Mouse (Mus musculus): Measurements from ENCODE around the gene Tppp3. TPM values are rescaled to one million over a fixed set of nuclear protein-coding genes. Genes with fewer than 3 reads are reported as not detected.

The Tppp3 gene
- polyA plus RNA-seq, 1 experiment from 2014 or later = 15.0 TPM

GRCm38 (mm10) chr8:105426878-105427277, 44.4 kb downstream of the Tppp3 start:
- Histone ChIP-seq H3K36me3 (ENCODE audit: control insufficient read depth, insufficient read depth, low read length) (no peaks in the 10 kb centered on the region), H3K9me3 (ENCODE audit: control insufficient read depth, low read length) (no peaks in the 10 kb centered on the region), H3K4me3 (ENCODE audit: low read depth, low read length) (no peak overlapping the region), H3K4me1 (ENCODE audit: control insufficient read depth, insufficient read depth, low read length) (no peaks in the 10 kb centered on the region), H3K9ac (ENCODE audit: low read length) (no peak overlapping the region), H3K27ac (replicated peaks; ENCODE audit: low read depth, low read length) (no peak overlapping the region), H3K27me3 (ENCODE audit: control insufficient read depth, insufficient read depth, low read length) (no peaks in the 10 kb centered on the region), H3K4me2 (ENCODE audit: low read depth, severe bottlenecking) (no peak overlapping the region)
- 84% methylated on average over 6 of the region's 6 CpGs for WGBS
- DNase-seq (ENCODE audit: low spot score) (no peak), ATAC-seq (ENCODE audit: insufficient number of reproducible peaks, low FRiP score, low TSS enrichment, low read depth) (no peak)

- Histone ChIP-seq H3K4me2 (ENCODE audit: low read depth, severe bottlenecking) (no peak overlapping the region), H3K4me3 (ENCODE audit: low read depth, low read length) (no peak overlapping the region), H3K36me3 (ENCODE audit: control insufficient read depth, insufficient read depth, low read length) (no peaks in the 10 kb centered on the region), H3K9me3 (ENCODE audit: control insufficient read depth, low read length) (no peaks in the 10 kb centered on the region), H3K4me1 (ENCODE audit: control insufficient read depth, insufficient read depth, low read length) (no peaks in the 10 kb centered on the region), H3K27ac (replicated peaks; ENCODE audit: low read depth, low read length) (no peak overlapping the region), H3K9ac (ENCODE audit: low read length) (no peak overlapping the region), H3K27me3 (ENCODE audit: control insufficient read depth, insufficient read depth, low read length) (no peaks in the 10 kb centered on the region)
- 60% methylated on average over 1 of the region's 1 CpGs for WGBS
- no peak for ATAC-seq (ENCODE audit: insufficient number of reproducible peaks, low FRiP score, low TSS enrichment, low read depth)
- no peak for DNase-seq (ENCODE audit: low spot score)
Measured at GRCm38 (mm10) chr8:105422006-105422405, 49.3 kb downstream of the Tppp3 start.

GRCm38 (mm10) chr8:105419800-105420199, 51.5 kb downstream of the Tppp3 start:
- H3K9me3 ChIP-seq (ENCODE audit: control insufficient read depth, low read length) = no peaks in the 10 kb centered on the region
- no peak overlapping the region for H3K9ac ChIP-seq (ENCODE audit: low read length)
- H3K27me3 ChIP-seq (ENCODE audit: control insufficient read depth, insufficient read depth, low read length) = no peaks in the 10 kb centered on the region
- WGBS = 91% methylated on average over 4 of the region's 4 CpGs
- DNase-seq (ENCODE audit: low spot score) (no peak), ATAC-seq (ENCODE audit: insufficient number of reproducible peaks, low FRiP score, low TSS enrichment, low read depth) (no peak)
- H3K36me3 ChIP-seq (ENCODE audit: control insufficient read depth, insufficient read depth, low read length) = no peaks in the 10 kb centered on the region
- H3K27ac ChIP-seq (replicated peaks; ENCODE audit: low read depth, low read length) = no peak overlapping the region
- H3K4me3 ChIP-seq (ENCODE audit: low read depth, low read length) = no peak overlapping the region
- H3K4me2 ChIP-seq (ENCODE audit: low read depth, severe bottlenecking) = no peak overlapping the region
- no peaks in the 10 kb centered on the region for H3K4me1 ChIP-seq (ENCODE audit: control insufficient read depth, insufficient read depth, low read length)

DNA sequence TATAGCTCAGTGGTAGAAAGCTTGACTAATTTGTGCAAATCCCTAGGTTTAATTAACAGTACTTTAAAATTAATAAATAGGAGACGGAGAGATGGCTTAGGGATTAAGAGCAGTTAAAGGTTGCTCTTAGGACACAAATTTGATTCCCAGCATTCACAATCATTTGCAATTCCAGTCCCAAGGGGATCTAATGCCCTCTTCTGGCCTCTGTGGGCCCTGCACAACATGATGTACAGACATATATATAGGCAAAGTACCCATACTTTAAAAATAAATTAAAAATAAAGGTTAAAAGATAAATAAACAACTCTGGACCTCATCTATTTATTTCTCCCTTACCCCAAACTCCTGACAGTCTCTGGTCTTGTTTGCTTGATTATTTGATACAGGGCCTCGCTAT, 52.3 kb downstream of the Tppp3 start:
- DNase-seq (ENCODE audit: low spot score) = no peak
- no peak overlapping the region for H3K9ac ChIP-seq (ENCODE audit: low read length)
- no peak overlapping the region for H3K4me2 ChIP-seq (ENCODE audit: low read depth, severe bottlenecking)
- H3K4me1 ChIP-seq (ENCODE audit: control insufficient read depth, insufficient read depth, low read length) = no peaks in the 10 kb centered on the region
- no peaks in the 10 kb centered on the region for H3K36me3 ChIP-seq (ENCODE audit: control insufficient read depth, insufficient read depth, low read length)
- no peak overlapping the region for H3K27ac ChIP-seq (replicated peaks; ENCODE audit: low read depth, low read length)
- no peak overlapping the region for H3K4me3 ChIP-seq (ENCODE audit: low read depth, low read length)
- peaks cover 2% of the 10 kb centered on the region; the same call in 1 of the 2 replicates for H3K27me3 ChIP-seq (ENCODE audit: control insufficient read depth, insufficient read depth, low read length)
- no peak for ATAC-seq (ENCODE audit: insufficient number of reproducible peaks, low FRiP score, low TSS enrichment, low read depth)
- no peaks in the 10 kb centered on the region for H3K9me3 ChIP-seq (ENCODE audit: control insufficient read depth, low read length)
- WGBS = 80% methylated on average over 2 of the region's 2 CpGs

Other genes starting within 250 kb of the Tppp3 start
- gene D230025D16Rik, start 246.4 kb downstream of the Tppp3 start, polyA plus RNA-seq (2014; fragmentation: Nextera tagmentation; extraction: Ambion mirVana) = 29.9 and 32.5 TPM in 2 replicates
- 2.4 and 3.4 TPM in 2 replicates for gene B3gnt9, start 216.4 kb downstream of the Tppp3 start, polyA plus RNA-seq (2014; fragmentation: Nextera tagmentation; extraction: Ambion mirVana)
- 11.1 and 13.6 TPM in 2 replicates for gene Tradd, start 206.9 kb downstream of the Tppp3 start, polyA plus RNA-seq (2014; fragmentation: Nextera tagmentation; extraction: Ambion mirVana)
- 1.2 and 1.3 TPM in 2 replicates for gene Fbxl8, start 206.9 kb downstream of the Tppp3 start, polyA plus RNA-seq (2014; fragmentation: Nextera tagmentation; extraction: Ambion mirVana)
- gene Hsf4, start 201.7 kb downstream of the Tppp3 start, polyA plus RNA-seq (2014; fragmentation: Nextera tagmentation; extraction: Ambion mirVana) = not detected in 2 replicates
- 1.0 and 1.2 TPM in 2 replicates for gene Nol3, start 195.4 kb downstream of the Tppp3 start, polyA plus RNA-seq (2014; fragmentation: Nextera tagmentation; extraction: Ambion mirVana)
- gene 4931428F04Rik, start 181.7 kb downstream of the Tppp3 start, polyA plus RNA-seq (2014; fragmentation: Nextera tagmentation; extraction: Ambion mirVana) = 17.5 and 17.9 TPM in 2 replicates
- 6.6 and 8.6 TPM in 2 replicates for gene Exoc3l, start 175.4 kb downstream of the Tppp3 start, polyA plus RNA-seq (2014; fragmentation: Nextera tagmentation; extraction: Ambion mirVana)
- gene E2f4, start 173.9 kb downstream of the Tppp3 start, polyA plus RNA-seq (2014; fragmentation: Nextera tagmentation; extraction: Ambion mirVana) = 132 and 136 TPM in 2 replicates
- gene Elmo3, start 165.9 kb downstream of the Tppp3 start, polyA plus RNA-seq (2014; fragmentation: Nextera tagmentation; extraction: Ambion mirVana) = 2.6 and 3.7 TPM in 2 replicates
- gene Lrrc29, start 145.2 kb downstream of the Tppp3 start, polyA plus RNA-seq (2014; fragmentation: Nextera tagmentation; extraction: Ambion mirVana) = 0.64 and 0.92 TPM in 2 replicates
- gene Tmem208, start 145.2 kb downstream of the Tppp3 start, polyA plus RNA-seq (2014; fragmentation: Nextera tagmentation; extraction: Ambion mirVana) = 87.5 and 99.0 TPM in 2 replicates
- 3.4 and 3.7 TPM in 2 replicates for gene Fhod1, start 123.6 kb downstream of the Tppp3 start, polyA plus RNA-seq (2014; fragmentation: Nextera tagmentation; extraction: Ambion mirVana)
- 6.4 and 8.3 TPM in 2 replicates for gene Slc9a5, start 122.7 kb downstream of the Tppp3 start, polyA plus RNA-seq (2014; fragmentation: Nextera tagmentation; extraction: Ambion mirVana)
- gene Plekhg4, start 98.3 kb downstream of the Tppp3 start, polyA plus RNA-seq (2014; fragmentation: Nextera tagmentation; extraction: Ambion mirVana) = 0.84 and 0.92 TPM in 2 replicates
- gene Kctd19, start 58.0 kb downstream of the Tppp3 start, polyA plus RNA-seq (2014; fragmentation: Nextera tagmentation; extraction: Ambion mirVana) = not detected in 2 replicates
- 0.26 TPM in 1 of 2 replicates, not detected in the other for gene Lrrc36, start 58.0 kb downstream of the Tppp3 start, polyA plus RNA-seq (2014; fragmentation: Nextera tagmentation; extraction: Ambion mirVana)
- gene Zdhhc1, start 25.4 kb upstream of the Tppp3 start, polyA plus RNA-seq (2014; fragmentation: Nextera tagmentation; extraction: Ambion mirVana) = 19.6 and 24.0 TPM in 2 replicates
- gene Hsd11b2, start 47.2 kb upstream of the Tppp3 start, polyA plus RNA-seq (2014; fragmentation: Nextera tagmentation; extraction: Ambion mirVana) = 64.2 and 71.0 TPM in 2 replicates
- gene Atp6v0d1, start 94.5 kb upstream of the Tppp3 start, polyA plus RNA-seq (2014; fragmentation: Nextera tagmentation; extraction: Ambion mirVana) = 71.7 and 81.5 TPM in 2 replicates
- 13.1 and 14.1 TPM in 2 replicates for gene Ripor1, start 133.7 kb upstream of the Tppp3 start, polyA plus RNA-seq (2014; fragmentation: Nextera tagmentation; extraction: Ambion mirVana)
- 128 and 131 TPM in 2 replicates for gene Ctcf, start 165.0 kb upstream of the Tppp3 start, polyA plus RNA-seq (2014; fragmentation: Nextera tagmentation; extraction: Ambion mirVana)
- gene Agrp, start 165.9 kb upstream of the Tppp3 start, polyA plus RNA-seq (2014; fragmentation: Nextera tagmentation; extraction: Ambion mirVana) = 0.73 and 1.6 TPM in 2 replicates
- gene Carmil2, start 214.7 kb upstream of the Tppp3 start, polyA plus RNA-seq (2014; fragmentation: Nextera tagmentation; extraction: Ambion mirVana) = 0.45 and 0.73 TPM in 2 replicates
- gene Acd, start 229.6 kb upstream of the Tppp3 start, polyA plus RNA-seq (2014; fragmentation: Nextera tagmentation; extraction: Ambion mirVana) = 68.9 and 71.5 TPM in 2 replicates
- 14.6 TPM in 2 replicates for gene Pard6a, start 229.6 kb upstream of the Tppp3 start, polyA plus RNA-seq (2014; fragmentation: Nextera tagmentation; extraction: Ambion mirVana)
- gene 4933405L10Rik, start 236.1 kb upstream of the Tppp3 start, polyA plus RNA-seq (2014; fragmentation: Nextera tagmentation; extraction: Ambion mirVana) = 0.12 TPM in 1 of 2 replicates, not detected in the other
- gene Enkd1, start 236.7 kb upstream of the Tppp3 start, polyA plus RNA-seq (2014; fragmentation: Nextera tagmentation; extraction: Ambion mirVana) = 42.3 and 44.3 TPM in 2 replicates

Data from limb, embryonic 11.5 days (tissue).